Mouse (Mus musculus): ENCODE data around the gene Fosb.

The Fosb gene

GRCm38 (mm10) chr7:19256567-19256966 is 53.3 kb downstream of the Fosb start:
- CTCF ChIA-PET = no interaction called here

- CTCF ChIA-PET = no interaction called here
These were observed 54.5 kb downstream of the Fosb start for GRCm38 (mm10) chr7:19255395-19255794.

DNA sequence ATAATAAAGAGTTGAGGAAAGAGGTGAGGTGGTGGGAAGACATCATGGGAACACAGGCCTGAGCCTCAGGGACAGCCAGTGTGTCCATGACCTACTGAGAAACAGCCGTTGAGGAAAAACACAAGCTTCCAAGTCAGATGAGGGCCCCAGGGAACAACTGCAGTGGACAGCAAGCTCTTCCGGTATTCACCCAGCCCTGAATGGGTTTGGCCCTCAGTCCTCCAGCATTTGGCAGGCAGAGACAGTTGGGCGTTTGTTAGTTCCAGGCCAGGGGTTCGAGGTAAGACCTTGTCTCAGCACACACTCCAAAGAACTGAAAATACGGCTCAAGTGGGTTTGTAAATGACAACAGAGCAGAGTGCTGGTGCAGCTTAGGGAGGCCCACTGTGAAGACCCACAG is 56.4 kb downstream of the Fosb start:
- CTCF ChIA-PET = no interaction called here

Measured in spleen, embryonic (tissue).